Mouse (Mus musculus) kidney, adult 9 months (tissue): ENCODE measurements at regions not wholly inside any gene's neighbourhood (a gene's known extent, or its start where the extent isn't known, plus 50 kb on each side); places are given as distances from the start of the nearest gene placed in this dataset.
A peak's percentile ranks its signal among the peaks of the same experiment; 100 is the strongest.

ENCODE experiments used
- DNase-seq: peaks from one replicate; pipeline ENCODE4 v3.0.0; 2022

DNA sequence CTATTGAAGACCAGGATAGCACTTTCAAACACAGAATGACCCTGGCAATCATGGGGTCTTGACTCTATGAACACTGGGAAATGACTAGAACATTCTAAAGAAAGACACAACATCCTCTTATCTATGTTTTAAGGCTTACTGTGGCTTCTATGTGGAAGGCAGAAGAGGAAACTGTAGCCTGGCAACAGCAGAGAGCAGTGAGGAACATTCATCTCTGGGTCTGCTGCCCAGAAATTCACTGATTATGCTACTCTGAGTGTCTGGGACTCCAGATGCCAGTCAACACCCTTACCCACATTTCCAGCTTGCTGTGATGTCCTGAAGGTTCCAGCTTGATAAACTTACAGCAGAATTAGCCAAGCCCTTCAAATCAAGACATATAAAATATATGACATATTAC is 352.7 kb upstream of the Sall1 start:
- no peak for DNase-seq

DNA sequence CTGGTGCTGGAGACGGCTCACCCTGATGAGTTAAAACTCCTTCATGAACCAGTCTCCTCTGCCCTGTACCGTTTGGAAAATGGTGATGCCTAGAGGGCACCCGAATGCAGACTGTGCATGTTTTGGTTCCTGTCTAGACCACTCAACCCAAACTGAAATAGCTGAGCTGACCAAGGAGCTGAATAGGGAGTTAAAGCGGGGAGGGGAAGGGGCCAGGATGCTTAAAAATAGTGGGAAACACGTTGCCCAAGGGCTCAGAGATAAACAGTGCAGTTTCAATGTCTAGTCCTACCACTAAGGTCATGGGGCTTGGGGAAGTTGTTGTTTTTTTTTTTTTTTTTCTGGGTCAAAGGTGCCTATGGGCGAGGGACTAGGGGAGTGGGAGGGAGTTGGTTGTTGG is 348.8 kb upstream of the Sall1 start:
- no peak for DNase-seq

DNA sequence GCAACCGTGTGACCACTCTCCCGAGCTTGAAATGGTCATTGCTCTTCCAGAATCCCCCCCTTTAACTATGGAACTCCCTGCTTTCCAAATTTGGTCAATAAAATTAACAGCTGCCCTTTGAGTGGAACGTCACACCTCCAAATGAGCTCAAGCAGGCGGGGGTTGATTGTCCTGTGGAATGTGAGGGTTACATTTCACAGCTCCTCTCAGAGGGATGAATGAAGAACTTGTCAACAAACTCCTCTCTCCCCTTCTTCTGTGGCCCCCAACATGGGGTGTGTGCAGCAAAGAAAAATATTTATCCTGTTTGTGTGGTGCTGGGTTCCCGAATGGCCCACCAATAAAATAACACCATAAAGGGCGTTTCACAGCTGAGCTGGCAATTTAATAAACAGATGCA is 344.8 kb upstream of the Sall1 start:
- DNase-seq: no peak

DNA sequence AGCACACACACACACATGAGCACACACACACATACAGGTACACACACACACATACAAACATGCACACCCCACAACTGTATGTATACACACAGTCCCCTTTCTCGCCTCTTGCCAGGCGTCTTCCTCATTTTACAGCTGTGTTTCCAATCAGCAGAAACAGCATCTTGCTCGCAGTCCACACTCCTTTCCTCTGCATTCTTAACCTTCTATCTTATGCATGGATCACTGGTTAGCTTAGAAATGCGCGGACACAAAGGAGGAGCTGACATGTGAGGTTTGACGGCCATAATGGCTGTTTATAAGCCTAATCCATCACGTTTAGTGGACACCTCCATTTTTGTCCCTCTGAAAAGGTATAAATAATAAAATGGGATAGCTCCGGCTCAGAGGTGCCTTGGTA is 343.3 kb upstream of the Sall1 start:
- DNase-seq: no peak

DNA sequence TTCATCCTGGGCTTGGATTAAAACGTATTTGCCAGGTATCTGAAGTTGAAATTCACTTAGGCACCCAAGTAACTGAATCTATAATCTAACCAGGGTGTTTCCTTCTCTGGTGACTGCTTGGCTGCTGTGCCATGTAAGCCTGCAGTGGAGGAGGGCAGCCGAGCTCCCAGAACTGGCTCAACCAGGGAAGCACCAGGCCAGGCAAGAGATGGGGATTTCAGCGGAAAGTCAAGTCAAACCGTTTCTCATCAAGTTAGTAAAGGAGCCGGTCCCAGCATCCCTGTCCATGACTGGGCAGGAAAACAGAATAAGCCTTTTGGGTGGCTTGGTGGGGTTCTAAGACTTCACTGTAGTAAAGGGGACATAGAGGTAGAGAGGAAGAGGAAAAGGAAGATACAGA is 341.1 kb upstream of the Sall1 start:
- no peak for DNase-seq

DNA sequence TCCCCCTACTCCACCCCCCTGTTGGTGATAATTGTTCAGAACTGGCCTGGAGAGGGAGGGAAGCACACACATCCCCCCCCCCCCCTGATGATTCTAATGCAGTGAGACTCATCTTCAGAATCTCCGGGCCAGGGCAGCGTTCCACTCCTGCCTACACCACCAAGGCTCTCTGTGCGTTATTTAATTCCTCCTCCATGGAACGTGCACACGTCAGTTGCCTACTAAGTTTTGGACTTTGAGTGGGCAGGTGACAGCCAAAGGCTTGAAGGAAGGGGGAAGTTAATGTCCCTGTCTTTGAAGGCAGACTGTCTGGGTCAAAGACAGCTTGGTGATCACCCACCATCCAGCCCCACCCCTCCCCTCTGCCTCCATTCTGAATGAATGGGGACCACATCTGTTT is 339.8 kb upstream of the Sall1 start:
- DNase-seq: no peak

DNA sequence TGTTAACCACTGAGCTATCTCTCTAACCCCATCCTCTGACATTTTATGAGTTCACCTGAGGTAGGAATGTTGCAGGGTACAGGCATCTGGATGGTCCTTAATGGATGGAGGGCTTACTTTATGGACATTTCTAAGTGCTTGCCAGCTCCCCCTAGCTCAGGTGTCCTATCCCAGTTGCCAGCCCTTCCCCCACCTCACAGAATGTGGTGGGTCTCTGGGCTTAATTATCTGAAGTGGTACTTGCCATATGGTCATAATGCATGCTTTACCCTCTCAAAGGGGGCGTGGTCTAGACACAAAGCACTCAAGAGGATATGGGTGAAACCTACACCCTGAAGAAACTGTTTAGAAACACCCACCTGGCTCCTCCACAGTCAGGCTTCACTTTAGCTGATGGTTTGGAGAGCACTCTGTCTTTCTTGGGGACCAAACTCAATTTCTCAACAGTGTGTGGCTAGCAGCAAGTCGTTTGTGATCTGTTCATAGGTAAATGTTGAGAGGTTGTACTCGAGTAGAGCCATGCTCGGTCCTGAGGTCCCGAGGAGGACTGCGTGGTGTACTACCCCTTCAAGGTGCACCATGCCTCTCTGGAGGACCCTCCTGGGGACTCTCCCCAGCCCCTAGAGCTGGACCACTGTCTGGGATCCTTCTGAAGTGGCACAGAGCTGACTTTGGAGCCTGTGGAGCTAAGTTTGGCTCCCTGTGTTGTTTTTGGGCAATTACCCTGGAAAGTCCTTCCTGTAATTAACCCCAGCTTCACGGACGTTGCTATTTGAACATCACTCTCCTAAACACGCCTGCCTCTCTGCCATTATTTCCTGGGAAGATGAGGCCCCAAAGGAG is 338.8 kb upstream of the Sall1 start:
- no peak for DNase-seq

DNA sequence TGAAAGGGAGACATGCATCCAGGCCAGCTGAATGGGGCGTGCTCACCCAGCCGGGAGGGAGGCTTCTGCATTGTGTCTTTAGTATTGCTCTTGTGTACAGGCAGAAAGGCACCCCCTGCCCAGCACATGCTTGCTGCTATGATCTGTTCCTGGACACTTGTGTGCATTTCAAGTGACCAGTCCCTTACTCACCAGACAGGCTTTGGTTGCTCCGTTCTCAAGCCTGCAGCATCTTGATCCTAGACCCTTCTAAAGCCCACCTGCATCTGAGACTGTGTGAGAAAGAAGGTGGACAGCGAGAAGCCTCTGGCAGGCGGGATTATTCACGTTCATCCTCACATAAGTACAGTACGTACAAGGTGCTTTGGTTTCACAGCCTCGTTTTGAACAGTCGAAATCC is 336.5 kb upstream of the Sall1 start:
- DNase-seq: no peak

DNA sequence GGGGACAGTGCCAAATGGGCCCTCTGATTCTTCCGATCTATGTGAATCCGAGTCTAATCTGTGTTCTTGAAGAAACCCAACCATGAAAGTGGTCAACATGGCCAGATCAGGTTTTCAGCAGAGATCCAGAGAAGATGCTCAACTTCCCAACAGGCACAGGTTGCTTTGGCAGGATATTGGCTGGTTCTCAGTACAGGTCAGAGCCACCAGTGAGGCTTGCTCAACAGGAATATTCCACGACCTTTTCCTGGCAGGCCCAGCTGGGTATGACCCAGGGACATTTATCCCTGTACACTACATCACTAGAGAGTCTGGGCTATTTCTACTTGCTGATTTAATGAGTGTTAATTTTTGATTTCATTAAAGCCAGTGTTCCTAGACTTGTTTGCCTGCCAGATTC is 328.8 kb upstream of the Sall1 start:
- no peak for DNase-seq

DNA sequence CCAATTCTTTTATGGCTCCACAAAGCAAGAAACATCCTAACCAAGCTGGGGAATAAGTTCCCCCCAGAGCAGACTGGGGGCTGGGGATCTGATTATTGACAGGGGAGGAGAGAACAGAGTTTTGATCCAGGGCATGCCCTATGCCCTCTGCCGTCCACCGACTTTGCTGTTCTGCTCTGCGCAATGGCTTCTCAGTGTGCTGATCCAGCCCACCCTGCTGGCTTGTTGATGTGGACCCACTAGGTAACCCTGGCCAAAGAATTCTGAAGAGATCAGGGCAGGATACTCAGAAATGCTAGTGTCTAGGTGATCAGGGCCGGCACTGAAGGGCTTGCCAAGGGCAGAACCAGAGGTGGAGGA is 327.8 kb upstream of the Sall1 start:
- no peak for DNase-seq

DNA sequence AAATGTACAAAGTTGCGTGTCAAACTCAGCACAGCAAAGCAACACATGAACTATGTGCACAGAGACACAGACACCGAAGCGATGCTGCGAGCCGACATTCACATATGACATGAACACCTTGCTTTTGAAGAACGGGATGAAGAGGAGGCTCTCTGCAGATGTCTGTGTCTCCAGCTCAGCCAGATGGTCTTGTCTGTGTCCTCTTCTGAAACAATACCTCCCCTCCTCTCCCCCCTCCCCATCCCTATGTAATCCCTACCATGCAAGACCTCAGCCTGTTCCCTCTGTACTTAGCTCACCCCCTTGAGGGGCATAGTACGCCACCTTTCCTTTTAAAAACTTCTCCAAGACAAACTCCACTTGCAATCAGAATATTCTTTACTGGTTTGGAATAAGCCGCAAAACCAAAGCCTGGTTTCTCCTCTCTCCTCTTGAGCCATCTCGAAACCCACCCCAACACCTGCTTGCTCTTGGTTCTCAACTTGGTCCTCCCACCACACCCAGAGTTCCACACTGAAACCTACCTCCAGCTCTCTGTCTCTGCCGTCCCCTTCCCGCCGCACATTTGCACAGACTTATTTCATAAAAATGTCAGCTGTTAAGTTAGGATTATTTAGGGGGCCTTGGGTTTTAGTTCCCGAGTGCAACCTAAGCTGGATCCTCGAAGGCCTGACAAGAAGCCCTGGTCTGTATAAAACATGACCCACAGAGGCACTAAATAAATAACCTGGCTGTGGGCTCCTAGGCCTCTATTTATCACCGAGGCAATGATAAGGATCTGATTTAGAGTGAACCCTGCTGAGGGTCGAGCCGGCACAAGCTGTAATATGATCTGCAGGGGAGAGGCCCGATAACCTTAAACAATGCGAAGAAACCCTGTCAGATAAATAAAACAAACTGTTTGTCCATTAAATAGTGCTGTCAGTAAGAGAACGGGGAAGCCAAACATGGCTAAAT is 327.1 kb upstream of the Sall1 start:
- no peak for DNase-seq

DNA sequence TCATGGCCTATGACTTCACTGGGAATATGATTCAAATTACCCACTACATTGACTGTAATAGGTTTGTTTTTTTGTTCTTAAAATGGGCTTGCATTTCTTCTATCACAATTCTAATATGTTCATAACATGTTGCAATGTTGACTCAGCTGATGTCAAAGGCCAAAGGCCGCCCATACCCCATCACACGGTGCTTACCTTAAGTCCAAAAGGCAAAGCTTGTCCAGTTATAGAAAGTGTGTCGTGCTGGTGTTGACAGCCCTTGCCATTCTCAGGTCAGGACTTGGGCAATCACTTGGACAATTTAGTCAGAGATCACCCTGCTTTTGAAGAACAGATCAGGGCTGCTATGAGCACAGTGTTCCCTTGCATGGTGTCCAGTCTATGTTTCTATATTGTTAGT is 321.5 kb upstream of the Sall1 start:
- DNase-seq: no peak

DNA sequence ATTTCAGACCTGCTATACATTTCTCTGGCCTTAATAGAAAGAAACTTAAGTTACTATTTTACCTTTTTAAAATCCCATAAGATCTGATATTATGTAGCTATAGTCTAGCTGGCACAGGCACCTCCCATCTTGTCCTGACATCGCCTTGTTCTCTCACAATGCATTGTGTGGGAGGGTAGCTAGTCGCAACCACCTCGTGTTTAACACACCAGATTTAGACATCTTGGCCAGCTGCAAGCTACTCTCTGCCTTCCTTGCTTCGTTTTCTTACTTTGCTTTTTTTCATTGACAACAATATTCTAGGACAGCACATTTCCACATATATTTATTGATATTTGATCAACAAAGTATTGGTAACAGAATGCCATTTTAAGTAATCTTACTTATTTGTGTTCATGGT is 314.4 kb upstream of the Sall1 start:
- DNase-seq: no peak

DNA sequence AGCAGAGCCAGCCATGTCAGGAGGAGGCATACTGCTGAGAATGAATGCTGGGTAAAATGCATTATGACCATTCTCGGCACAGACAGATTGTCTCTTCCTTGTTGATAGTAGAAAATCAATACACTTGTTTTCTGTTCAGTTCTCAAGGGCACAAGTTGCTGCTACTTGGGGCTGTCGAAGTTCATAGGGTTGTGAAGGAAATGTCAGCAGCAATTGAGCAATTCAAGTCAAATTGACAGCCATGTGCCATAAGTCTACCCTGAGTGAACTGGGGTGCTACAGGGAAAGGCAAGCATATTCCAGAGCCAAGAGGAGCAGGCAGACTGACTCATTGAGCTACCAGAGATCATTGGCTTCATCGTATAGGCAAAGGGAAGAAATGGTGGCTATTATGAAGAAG is 301.6 kb upstream of the Sall1 start:
- no peak for DNase-seq

DNA sequence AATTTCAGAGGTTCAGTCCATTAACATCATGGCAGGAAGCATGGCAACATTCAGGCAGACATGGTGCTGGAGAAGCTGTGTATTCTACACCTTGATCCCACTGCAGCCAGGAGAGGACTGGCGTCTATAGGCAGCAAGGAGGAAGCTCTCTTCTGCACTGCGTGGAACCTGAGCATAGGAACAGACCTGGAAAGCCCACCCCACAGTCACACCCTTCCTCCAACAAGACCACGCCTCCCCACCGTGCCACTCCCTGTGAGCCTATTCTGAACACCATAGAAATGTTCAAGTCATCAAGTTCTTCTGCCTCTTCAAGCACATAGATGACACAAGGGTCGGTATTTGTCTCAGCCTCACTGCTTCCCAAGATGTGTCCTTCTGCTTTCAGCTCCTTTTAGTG is 297.7 kb upstream of the Sall1 start:
- DNase-seq: no peak

DNA sequence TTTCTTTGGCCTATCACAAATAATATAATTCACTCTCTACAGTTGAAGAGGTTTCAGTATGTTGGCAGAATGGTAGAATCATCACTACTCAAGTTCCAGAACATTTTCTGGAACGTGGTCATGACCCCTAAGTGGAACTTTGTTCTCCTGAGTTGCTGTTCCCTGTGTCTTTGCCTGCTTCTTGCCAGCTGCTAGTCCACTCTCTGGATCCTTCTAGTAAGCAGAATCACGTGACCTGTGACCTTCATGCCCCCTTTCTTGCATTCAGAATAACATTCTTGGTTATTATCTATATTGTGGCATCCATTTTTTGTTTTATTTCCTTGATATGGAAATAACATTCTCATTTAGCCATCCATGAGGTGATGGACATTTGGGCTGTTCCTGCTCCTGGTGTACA is 291.5 kb upstream of the Sall1 start:
- peak; percentile 75 for DNase-seq

DNA sequence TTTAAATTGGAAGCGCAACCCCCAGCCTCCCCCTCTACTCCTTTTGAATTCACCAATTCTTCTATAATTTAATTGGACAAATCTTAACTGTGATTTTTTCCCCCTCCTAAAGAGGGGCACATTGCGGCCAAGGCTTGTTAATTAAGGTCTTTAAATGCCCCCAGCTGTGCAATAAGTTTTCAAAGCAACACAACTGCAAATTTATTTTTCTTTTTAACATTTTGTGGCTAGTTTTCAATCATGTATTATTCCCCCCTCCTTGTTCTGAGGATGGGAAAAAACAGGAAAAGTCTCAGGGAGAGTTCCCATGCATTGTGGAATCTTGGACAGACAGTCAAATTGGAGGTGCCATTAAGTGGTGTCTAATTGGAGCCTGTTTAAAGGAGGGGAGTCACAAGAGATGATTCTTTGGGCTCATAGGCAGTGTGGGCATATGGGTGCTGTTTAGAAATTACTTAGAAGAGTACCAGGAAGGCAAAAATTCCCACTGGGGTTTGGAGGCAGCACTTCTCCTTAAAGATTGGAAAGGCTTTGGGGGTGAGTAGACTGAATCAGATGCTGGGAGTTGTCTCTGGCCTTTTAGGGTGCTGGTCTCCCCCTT is 281.9 kb upstream of the Sall1 start:
- DNase-seq: no peak

DNA sequence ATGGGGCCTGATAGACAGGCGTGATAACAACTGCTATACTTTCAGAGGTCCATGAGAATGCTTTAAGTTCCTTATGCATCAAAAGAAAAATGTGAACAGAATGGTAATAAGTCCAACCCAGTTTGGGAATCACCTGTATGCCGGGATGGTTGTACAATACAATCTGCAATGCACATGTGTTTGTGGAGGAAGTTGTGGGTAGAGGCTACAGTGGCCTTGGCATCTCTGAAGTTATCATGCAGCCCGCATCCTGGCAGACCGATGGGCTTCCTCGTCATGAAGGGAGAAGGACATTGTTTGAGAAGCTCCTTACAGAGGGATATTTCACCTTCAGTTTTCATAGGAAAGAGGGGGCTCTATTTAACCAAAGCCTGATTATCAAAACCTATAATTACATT is 281.3 kb upstream of the Sall1 start:
- DNase-seq: no peak

DNA sequence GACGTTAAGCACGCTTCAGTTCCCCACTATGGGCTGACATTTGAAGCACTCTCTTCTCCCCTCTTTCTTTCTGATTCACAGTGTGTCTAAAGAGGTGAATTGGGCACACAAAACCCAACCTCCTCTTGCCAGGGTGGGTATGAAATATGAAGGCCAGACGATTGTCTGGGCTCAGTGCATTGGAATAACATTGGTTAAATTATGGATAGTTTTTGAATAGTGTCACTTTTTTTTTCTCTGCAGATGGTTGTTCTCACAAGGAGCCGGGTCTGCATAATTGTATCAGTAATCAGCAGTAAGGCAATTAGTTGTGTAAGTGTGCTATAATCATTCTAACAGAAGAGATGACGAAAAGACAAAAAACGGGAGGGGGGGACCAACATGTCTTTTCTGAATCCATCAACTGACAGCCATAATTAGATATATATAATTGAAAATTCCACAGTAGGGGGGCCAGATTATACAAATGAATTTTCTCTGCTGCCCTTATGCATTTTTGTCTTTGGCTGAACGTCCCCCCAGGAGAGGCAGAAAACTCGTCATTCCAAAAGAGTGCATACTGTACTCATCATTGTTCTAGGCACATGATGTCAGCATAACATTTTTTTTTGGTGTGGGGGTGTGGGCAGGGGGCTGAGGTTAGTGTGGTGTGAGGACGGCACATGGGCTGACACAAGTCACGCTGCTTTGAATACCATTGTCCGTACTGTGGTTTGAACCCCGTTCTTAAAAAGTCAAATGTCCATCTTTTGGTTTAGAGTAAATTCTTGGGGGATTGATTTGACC is 280.7 kb upstream of the Sall1 start:
- DNase-seq: no peak

DNA sequence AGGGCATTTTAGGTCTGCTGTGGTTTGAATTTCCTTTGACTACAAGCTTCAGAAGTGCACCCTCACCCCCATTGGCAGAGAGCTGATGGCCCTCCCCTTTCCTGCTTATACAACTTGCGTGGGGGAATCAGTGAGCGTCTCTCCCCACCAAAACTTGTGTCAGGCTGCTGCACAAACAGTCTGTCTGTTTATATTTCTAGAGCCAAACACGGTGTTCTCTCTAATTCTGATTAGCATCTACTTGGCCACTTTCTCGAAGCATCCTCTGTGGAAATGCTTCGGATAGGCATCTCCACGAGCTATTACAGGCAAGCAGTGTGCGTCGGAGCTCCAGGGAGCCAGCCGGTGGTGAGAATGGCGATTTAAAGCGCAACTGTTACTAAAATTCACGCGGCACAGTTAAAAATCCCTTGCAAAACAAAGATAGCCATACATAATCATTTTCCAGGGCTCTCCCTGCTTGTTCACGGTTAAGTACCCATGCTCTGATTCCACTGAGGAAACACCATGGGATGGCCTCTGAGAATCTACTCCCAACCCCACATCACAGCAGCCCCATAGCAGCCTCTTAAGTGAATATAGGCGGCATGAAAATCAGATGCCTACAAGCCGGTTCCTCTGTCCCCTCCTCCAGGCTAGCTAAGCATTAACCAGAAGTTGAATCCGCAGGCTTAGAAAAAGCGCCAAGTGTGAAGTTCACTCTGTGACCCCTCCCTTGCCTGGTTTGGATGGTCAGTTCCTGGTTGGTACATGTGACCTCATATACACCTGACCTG is 273.7 kb upstream of the Sall1 start:
- peak; percentile 96 for DNase-seq

DNA sequence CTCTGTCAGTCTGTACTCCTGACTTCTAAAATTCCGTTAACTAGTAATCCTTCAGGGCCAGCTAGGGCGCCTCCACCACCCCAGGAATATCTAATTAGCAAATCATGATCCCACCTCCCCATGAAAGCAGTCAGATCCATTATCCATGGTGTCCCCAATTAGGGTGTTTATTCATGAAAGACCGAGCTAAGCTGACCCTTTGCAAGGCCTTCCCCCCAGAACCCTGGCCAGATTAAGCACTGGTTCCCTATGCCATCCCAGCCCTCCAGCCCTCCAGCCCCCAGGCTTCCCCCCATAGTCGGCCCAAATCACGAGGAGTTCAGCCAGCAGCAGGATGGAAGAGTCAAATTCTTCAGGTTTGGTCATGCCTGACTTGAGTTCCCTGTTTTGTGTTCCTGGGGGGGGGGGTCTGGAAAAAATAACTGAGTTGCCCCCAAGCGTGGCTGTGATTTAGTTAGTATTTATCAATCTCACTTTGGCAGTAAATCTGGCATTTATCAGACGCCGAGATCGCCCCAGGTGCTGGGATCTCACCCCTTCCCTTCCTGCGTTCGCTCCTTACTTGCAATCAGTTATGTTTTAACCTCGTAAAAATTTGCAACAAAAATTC is 272.7 kb upstream of the Sall1 start:
- peak; percentile 52 for DNase-seq

DNA sequence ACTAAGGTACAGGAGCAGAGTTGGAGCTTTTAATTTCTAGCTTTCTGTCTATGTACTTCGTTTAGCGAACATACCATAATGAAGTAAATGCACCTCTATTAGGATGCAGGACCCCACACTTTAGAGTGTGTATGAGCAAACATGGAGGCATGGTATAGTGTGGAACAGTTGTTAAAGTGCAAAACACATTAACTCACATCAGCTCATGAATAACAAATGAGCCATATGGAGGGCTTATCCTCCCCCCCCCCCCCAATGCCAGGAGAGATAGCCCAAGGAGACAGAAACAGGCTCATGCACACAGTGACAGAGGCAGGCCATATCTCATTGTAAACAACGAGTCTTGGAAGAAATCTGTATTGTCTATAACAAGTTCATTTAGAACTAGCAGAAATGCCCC is 270.9 kb upstream of the Sall1 start:
- no peak for DNase-seq
